Mouse (Mus musculus) lung, postnatal 4 days (tissue): ENCODE measurements around the gene Efcab9.
"Not testable (repeated sequence)": the region's sequence is repeated elsewhere in the genome, so short reads cannot be mapped to it uniquely, and the experiment has no call there.

Experiments
- DNase-seq, 2 experiments: peaks; one replicate each; pipeline ENCODE4 v3.0.0; 2021

Efcab9 gene

DNA sequence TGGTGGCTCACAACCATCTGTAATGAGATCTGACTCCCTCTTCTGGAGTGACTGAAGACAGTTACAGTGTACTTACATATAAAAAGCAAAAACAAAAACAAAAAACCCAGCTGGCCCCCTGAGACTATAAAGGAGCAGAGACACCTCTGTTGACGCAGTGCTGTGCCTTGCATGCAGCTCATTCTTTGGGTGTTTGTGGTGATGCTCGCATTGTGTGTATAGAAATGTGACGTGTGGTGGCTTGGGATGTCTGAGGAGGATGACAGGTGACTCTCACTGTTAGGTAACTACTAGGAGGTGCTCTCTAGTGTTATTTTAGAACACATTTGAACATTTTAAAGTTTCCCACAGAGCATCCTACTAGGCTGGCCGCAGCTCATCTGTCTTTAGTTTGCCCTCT is 3.8 kb upstream of the Efcab9 start:
- DNase-seq, result no peak

DNA sequence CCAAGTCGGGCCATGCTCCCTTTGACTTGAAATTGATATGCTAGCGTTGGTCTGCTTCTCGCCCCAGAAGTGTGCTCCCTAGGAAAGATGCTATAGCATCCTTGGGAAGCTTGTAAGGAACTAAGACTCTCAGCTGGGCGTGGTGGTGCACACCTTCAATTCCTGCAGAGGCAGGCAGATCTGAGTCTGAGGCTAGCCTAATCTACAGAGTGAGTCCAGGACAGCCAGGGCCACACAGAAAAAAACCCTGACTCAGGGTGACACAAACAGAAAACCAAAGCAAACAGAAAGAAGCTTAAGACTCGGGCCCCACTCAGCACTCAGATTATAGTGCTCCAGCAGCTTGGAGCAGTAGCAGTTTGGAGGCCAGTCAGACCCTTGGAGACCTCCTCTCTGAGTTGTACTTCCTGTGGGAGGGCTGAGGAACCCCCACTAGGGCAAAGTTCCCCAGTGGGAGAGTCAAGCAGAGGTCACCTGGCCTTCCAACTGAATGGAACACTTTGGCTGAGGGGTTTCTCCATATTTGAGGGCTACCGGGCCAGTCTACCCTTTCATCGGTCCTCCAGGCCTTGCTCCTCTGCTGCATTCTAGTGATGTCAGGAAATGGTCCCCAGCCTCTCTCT is 2.7 kb upstream of the Efcab9 start:
- no peak for DNase-seq

DNA sequence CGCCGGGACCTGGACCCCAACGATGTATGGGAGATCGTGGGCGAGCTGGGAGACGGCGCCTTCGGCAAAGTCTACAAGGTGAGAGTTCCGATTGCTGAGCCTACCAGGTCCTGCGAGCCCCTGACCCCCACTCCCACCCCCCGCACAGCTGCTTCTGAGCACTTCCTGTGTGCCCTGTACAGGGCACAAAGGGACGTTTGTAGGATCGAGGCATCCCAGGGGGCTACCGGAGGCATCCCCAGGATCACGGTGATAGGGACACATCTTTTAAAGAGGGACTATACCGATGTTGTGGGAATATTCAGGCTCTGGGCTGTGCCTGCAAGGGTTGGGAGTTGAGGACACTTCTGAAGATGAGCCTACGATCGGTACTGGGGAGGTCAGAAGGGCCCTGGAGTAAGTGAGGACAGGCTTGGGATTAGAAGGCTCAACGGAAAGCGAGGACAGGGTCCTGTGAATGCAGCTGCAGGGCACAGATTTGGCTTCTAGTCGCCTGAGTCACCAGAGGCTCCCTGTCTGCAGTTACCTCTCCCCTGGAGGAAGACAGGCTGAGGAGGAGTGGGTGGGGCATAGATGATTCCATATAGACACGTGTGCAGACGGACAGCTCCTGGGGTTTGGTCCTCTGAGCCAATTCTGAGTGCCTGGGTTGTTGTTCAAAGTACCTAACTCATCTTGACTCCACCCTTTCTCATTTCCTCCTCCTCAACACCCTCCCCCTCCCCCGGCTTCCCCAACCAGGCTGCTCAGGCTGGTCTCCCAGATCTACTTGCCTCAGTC is 1.8 kb upstream of the Efcab9 start:
- peak; percentile 63 to 78 for DNase-seq

DNA sequence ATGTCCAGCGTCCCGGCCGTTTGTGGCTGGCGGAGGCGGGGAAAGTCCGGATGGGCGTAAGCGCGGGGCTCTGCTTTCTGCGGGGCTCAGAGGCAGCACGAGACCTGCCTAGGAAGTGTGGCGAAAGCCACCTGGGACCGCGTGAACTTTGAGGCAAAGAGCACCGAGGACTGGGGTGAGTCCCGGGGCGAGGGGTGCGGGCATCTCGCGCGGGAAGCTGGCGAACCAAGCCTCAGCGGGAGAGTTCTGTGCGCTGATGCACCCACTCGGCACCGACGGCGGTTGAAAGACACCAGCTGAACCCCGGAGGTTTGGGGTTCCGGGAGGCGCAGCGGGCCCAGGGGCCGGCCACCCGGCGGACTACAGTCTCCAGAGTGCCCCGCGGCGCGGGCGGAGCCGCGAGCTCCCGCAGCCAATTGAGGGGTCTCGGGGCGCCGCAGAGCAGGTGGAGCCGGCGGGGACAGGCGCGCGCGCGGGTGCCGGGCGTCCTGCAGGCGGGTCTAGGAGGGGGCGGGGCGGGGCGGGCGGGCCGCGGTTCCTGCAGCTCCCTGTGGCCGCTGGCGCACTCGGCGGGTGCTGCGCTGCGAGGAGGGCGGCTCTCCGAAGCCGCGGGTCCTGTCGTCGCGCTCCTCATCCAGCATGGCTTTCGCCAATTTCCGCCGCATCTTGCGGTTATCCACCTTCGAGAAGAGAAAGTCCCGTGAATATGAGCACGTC is 1.0 kb upstream of the Efcab9 start, which contains the start of gene Stk10:
TSS of gene Stk10 (plus strand) at position 541 of the 717 bp plus-strand sequence.
- DNase-seq, result peak; percentile 92 to 96

DNA sequence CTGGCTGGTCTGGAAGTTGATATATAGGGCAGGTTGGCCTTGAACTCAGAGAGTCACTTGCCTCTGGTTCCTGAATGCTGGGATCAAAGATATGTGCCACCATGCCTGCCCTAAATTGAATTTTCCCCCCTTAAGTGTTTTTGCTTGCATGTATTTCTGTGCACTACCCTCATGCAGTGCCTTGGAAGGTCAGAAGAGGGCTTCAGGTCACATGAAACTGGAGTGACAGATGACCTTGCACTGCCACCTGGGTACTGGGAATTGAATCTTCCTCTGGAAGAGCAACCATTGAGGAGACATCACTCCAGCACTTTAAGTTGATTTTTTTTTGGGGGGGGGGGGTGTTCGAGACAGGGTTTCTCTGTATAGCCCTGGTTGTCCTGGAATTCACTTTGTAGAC is 1.7 kb downstream of the Efcab9 start:
- DNase-seq, result no peak

DNA sequence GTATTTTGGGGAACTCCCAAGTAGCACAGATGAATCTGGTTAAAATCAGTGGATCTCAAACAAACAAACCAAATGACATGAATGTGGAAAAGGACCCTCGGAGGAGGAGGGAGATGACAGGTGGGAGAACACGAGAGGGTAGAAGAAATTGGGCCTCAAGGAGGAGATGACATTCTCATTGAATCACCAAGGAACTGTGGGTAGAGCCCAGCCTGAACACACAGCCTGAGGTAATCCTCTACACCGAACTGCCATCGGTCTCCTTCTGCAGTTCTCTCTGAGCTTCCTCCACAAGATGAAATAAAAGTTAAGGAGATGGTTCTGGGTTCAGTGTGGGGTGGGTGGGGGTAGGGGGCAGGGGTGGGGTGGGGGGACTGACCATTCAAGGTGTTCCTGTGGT is 4.9 kb downstream of the Efcab9 start:
- no peak for DNase-seq

DNA sequence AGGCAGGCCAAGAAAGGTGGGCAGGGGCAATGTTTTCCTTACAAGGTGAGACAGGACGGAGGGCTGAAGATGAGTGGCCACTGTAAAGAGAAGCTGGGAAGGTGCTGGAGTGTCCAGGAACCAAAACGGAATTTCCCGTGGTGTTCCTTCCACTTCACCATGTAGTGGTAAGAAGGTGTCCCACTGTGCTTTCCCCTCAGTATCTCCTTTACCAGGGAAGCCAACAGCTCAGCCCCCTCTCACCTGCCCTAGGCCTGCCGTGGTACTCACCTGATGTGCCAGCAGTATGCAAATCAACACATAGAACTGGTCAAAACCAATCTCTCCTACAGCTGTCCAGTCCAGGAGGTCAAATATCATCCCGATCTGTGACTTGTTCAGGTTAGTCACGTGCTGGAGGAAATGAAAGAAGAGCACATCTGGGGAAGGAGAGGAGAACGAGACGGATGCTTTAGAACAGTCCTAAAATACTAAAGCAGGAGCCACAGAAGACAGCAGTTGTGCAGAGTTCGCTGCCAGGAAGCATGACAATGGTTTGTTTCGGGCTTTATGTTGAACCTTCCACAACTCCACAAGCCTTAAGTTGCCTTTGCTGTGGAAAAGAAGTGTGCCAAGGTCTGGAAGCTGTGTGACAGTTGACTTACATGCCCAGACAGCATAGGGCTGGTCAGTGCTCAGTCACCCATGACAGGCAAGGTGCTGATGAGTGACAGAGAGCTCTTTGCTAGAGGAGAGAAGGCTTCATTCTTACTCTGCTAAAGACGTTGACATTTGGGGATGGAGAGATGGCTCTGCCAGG is 7.6 kb downstream of the Efcab9 start:
- no peak for DNase-seq

DNA sequence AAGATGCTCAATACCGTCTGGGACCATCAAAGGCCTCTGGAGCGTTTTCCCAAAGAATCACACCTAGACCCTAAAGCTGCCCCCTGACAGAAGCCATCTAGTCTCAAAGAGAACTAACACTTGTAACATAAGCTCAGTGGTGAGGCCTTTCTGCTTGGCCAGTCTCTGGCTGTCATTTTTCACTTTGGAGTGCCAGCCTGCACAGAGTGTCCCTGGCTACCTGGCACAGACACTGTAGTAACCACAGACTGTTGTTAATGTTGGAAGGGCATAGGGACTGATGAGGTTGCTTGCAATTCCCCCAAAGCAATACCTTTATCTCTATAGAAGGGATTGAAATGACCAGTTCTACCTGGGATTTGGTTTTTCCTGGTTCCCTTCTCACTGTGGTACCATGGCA is 10.6 kb downstream of the Efcab9 start:
- DNase-seq, result no peak

DNA sequence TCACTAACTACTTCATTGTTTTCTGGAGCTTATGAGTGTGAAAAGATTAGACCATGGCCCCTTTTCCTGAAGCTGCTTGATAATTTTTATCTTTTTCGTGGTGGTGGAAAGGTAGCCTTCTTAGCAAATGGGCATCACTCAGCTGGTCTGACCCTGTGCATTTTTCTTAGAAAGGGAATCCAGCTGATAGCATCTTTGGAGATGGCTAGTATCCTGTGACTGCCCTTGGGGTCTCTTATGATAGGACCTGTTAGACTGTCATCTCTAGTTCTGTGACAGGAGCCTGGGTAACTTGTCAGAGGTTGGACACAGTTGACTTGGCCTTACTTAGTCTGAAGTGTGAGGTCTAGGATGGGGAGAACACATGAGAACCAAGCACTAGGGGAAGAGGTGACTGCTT is 12.5 kb downstream of the Efcab9 start:
- no peak for DNase-seq

DNA sequence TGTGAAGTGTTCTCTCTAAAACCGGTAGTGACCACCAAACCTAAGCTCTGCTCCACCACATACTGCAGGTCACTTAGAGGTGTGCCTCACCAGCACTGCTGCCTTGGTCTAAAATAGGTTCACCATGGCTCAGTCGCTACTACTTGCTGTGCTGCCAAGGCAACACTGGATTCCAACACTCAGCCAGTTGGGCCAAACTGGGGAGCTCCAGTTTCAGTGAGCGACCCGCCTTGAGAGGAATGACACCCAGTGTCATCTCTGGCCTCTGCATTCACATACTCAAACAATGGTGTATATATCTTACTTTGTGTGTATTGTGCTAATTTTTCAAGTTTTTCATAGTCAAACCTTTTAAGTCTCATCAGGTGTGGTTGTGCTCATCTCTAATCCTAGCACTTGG is 13.1 kb downstream of the Efcab9 start:
- no peak for DNase-seq

DNA sequence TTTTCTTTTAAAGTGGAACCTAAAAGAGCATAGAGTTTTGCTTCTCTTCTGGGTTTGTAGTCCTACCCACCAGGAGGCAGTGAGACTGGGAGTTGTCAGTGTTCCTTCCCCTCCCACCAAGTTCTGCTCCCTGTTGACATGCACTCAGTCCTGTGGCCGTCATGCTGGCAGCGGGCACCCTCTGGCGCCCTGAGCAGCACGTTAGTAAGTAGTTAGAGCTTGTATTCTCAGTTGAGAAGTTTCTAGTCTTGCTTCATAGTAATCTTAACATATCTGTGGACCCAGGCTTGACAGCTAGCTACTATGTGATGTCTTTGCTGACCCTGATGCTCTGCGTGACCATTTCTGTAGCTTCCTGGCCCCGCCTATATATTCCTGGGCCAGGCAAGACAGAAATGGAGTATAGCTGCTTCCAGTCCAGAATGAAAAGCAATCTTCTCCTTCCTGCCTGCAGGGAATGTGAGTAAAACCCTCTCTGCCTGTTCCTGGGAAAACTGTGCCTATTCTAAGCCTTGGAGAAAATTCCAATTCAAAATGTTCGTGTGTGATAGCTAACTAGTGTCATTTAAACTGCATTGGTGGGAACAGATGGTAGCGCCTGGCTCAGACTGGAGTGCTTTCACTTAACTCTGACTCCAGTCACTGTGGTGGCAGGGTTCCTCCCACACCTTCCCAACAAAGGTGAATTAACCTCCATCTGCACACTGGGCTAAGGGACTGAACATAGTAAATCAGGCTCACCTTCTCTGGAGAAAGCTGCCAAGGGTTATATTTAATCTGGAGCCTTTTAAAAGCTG is 14.8 kb downstream of the Efcab9 start:
- DNase-seq, result no peak

DNA sequence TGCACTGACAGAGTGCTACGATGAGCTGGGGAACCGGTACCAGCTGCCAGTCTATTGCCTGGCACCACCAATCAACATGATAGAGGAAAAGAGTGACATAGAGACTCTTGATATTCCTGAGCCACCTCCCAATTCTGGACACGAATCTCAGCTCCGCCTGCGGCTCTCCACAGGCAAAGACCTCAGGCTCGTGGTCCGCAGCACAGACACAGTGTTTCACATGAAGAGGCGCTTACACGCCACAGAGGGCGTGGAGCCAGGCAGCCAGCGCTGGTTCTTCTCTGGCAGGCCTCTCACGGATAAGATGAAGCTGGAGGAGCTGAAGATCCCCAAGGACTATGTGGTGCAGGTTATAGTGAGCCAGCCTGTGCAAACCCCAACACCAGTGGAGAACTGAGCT is 15.8 kb downstream of the Efcab9 start:
- no peak for DNase-seq

DNA sequence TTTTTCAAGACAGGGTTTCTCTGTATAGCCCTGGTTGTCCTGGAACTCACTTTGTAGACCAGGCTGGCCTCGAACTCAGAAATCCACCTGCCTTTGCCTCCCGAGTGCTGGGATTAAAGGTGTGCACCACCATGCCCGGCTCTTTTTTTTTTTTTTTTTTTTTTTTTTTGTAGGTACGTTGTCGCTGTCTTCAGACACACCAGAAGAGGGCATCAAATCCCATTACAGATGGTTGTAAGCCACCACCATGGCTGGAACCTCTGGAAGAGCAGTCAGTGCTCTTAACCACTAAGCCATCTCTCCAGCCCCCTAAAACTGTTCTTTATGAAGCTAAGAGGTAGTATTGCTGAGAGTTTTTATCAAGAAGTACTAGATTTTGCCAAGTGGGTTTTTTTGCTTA is 17.0 kb downstream of the Efcab9 start:
- not testable (repeated sequence) for DNase-seq

DNA sequence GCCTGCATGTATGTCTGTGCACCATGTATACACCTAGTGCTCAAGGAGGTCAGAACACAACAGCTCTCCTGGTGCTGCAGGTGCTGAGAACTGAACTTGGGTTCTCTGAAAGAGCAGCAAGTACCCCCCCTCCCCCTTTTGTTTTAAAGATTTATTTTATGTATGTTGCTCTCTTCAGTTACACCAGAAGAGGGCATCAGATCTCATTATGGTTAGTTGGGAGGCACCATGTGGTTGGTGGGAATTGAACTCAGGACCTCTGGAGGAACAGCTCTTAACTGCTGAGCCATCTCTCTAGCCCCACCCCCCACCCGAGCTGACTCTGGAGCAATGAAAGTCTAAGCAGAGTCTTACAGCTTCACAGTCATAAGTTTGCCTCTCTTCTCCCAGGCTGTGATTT is 21.0 kb downstream of the Efcab9 start:
- no peak for DNase-seq

DNA sequence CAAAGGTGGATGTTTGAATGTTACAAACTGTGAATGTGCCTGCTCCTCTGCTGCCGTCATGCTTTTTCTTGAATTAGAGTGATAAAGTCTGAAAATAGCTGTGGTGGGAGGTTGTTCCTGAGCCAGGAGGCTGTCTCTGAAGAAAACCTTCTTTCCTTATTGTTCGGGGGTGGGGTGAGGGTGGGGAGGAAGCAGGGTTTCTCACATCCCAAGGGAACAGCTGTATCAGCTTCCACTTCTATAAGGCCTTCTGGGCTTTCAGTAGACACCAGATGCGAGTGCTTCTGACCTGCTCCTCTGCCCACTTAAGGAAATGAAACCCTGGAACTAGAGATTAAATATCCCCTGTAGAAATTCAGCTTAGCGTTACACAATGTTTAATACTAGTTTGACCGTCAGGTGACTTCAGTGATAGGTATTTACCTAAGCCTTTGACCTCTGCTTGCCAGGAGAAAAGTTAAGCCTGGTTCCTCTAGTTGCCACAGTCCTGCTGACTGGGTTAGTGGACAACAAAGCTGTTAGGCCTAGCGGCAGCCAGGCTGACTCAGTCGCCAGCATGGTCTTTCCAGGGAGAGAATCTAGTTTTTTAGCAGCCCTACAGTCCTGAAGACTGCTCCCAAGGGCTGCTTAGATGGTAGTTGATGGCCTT is 26.7 kb downstream of the Efcab9 start:
- DNase-seq, result no peak

DNA sequence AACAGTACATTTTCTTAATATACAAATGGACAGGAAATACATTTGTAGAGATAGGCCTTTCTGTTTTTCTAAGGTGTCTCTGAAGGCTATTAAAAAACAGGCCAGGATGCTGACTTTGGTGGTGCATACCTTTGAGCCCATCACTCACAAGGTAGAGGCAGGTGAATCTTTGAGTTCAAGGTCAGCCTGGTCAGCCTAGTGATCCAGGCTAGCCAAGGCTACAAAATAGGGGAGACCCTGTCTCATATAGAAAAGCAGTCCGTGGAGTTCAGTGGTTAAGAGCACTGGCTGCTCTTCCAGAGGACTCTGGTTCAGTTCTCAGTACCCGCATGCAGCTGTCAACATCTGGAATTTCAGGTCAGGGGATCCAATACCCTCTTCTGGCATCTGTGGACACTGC is 28.2 kb downstream of the Efcab9 start:
- no peak for DNase-seq

DNA sequence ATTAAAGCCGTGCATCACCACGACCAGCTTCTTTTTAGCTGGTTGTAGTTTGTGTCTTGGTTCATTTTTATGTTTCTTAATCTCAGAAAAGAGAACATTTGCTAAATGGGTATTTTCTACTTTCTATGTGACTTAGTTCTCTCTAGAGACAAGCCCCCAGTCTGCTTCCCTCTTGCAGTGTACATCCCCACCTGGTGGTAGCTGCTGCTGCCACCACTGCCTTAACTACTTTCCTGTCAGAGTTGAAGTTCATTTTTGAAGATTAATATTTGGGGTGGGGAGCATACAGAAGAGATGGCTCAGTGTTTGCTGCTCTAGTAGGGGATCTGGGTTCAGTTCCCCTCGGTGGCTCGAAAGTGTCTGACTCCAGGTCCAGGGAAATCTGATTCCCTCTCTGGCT is 31.9 kb downstream of the Efcab9 start:
- no peak for DNase-seq

DNA sequence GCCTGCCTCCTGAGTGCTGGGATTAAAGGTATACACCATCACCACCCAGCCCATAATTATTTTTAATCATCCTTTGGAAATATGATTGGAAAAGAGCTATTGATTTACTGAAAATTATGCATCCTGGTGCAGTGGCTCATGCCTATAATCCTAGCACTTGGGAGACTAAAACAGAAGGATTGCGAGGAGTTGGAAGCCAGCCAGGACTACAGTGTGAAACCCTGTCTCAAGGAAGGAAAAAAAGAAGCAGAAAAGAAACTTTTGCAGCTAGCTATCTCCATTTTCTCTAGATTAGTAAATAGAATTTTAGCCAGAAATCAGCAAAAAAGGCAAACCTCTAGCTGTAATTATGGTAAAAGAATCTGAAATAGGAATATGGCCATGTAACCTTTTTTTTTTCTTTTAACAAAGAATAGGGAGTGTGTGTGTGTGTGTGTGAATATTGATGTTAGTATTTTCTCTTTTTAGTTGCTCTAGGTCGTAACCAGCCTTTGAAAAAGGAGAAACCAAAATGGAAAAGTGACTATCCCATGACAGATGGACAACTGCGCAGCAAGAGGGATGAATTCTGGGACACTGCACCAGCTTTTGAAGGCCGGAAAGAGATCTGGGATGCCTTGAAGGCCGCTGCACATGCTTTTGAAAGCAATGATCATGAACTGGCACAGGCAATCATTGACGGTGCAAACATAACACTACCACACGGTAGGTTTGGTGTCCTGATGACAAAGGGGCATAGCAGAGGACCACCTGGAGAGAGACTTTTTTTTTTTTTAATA is 32.9 kb downstream of the Efcab9 start:
- DNase-seq, result peak in 1 of 2 experiments; percentile 21

DNA sequence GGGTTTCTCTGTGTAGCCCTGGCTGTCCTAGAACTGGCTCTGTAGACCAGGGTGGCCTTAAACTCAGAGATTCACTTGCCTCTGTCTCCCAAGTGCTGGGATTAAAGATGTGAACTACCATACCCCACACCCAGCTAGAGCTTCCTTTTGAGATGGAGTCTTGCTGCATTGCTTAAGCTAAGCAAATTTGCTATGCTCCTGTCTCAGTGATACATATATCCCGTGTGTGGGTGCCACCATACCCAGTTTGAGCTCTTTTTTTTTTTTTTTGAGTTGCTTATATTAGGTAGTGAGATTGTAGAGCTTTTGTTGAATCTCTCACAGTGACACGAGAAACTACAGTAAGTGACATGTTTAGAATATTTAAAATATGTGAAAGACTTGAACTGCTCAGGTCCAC is 36.6 kb downstream of the Efcab9 start:
- DNase-seq, result no peak

DNA sequence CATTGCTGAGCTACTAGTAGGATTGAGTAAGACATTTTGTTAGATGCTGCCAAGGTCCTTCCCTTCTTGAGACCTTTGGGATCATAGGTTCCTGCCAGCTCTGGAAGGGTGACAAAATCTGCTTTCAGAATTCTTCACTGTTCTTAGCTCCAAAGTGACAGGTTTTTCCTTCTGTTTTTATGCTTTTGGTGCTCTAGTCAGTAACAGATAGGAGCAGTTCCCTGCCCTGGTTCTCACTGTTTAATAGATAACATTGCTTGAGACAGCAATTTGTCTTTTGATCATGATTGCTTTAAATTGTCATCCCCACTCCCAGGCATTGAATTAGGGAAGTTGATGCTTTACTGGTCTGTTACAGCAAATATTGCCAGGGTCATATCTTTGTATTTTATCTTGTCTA is 38.6 kb downstream of the Efcab9 start:
- no peak for DNase-seq

DNA sequence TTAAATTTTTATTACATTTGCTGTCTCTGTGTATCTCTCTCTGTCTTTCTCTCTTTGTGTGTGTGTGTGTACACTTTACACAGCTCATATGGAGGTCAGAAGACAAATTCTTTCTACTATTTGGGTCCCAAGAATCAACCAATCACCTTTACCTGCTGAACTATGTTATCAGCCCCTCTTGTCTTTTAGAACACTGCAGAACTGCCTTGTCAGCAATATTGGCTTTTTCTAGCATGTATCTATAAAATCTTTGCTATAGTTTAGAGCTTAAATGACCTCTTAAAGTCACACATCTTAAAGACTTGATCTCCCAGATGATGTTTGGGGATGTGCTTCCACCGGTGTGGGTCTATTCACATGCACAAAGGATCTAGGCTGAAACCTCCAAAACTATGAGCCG is 40.8 kb downstream of the Efcab9 start:
- no peak for DNase-seq
